Mouse (Mus musculus): ENCODE measurements around the gene Gpr180. TPM values are rescaled to one million over a fixed set of nuclear protein-coding genes. Genes with fewer than 3 reads are reported as not detected.

Gpr180 gene
- polyA plus RNA-seq, 1 experiment from 2014 or later: 29.1 TPM

- Histone ChIP-seq H3K27me3 (peaks cover 22% of the 10 kb centered on the region), H3K27ac (replicated peaks) (no peak overlapping the region), H3K4me1 (peaks cover 18% of the 10 kb centered on the region), H3K4me2 (replicated peaks) (0 out of 2 replicates have a peak overlapping the region, but pooled peaks have one; percentile 24), H3K9me3 (no peaks in the 10 kb centered on the region), H3K36me3 (no peaks in the 10 kb centered on the region), H3K4me3 (no peak overlapping the region), H3K9ac (replicated peaks) (no peak overlapping the region)
- ATAC-seq (replicated peaks): no peak
- 22% methylated on average over 10 of the region's 10 CpGs for WGBS
These were observed 56.2 kb downstream of the Gpr180 start for GRCm38 (mm10) chr14:118193001-118193628.

- H3K9me3 ChIP-seq: no peaks in the 10 kb centered on the region
- WGBS: 16% methylated on average over 10 of the region's 10 CpGs
- H3K4me1 ChIP-seq: peaks cover 18% of the 10 kb centered on the region
- H3K27me3 ChIP-seq: peaks cover 22% of the 10 kb centered on the region
- H3K9ac ChIP-seq (replicated peaks): no peak overlapping the region
- no peaks in the 10 kb centered on the region for H3K36me3 ChIP-seq
- no peak overlapping the region for H3K4me3 ChIP-seq
- peak overlapping the region; percentile 24; the same call in 1 of the 2 replicates for H3K4me2 ChIP-seq (replicated peaks)
- ATAC-seq (replicated peaks): no peak
- no peak overlapping the region for H3K27ac ChIP-seq (replicated peaks)
These were observed 56.7 kb downstream of the Gpr180 start for GRCm38 (mm10) chr14:118193663-118194062.

DNA sequence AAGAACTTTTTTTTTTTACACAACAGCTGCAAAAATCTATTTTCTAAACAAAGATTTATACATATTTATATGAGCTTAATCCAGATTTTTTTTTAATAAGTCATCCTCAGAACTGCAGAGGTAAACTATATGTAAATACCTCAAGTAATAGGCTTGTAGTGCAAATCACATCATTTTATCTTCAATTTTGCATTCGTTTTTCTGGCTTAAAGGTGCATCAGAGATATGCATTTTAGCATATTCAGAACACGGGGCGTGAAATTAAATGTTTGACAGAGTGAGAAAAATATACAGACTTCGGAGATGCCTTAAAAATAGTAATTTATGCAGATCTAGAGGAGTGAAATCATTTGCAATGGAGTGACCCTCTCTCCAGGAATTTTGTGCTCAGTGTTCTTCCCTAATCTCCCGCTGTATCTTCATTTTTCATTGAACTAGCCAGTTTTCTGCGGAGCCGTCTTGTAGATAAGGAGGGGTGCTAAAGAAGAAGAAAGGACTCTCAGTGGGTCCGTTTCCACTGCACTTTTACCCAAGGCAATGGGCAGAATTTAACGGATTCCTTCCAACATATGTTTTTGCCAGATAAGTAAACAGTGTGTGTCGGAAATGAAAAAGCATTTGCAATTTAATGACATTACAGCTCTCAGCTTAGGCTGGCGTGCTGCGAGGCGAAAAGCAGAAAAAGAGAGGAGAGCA is 57.4 kb downstream of the Gpr180 start:
- Histone ChIP-seq H3K4me2 (replicated peaks) (peak overlapping the region; percentile 18), H3K9me3 (no peaks in the 10 kb centered on the region), H3K36me3 (no peaks in the 10 kb centered on the region), H3K27ac (replicated peaks) (no peak overlapping the region), H3K27me3 (peaks cover 22% of the 10 kb centered on the region), H3K4me3 (no peak overlapping the region), H3K4me1 (peaks cover 18% of the 10 kb centered on the region), H3K9ac (replicated peaks) (no peak overlapping the region)
- 45% methylated on average over 13 of the region's 13 CpGs for WGBS
- 0 out of 2 replicates have a peak, but pooled peaks have one; percentile 30 for ATAC-seq (replicated peaks)

DNA sequence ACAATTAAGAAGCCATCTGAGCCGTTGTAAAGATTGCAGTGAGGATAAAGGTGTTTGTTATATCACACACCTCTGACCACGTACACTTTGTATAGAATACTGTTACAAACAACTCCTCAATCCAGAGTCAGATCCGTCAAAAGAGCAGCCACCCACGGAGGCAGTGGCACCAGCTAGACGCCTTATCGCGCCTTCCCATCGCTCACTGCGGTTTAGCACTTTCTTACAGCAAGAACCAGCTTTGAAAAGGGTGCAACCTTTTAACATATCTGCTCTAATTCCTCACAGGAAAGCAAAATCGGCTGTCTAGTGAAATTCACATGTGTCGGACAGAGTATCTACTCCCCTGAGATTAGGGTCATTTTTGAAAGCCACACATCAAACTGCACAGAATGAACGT is 60.1 kb downstream of the Gpr180 start:
- H3K4me2 ChIP-seq (replicated peaks): no peak overlapping the region
- ATAC-seq (replicated peaks): no peak
- H3K27me3 ChIP-seq: peaks cover 22% of the 10 kb centered on the region
- peaks cover 18% of the 10 kb centered on the region for H3K4me1 ChIP-seq
- no peak overlapping the region for H3K27ac ChIP-seq (replicated peaks)
- 67% methylated on average over 12 of the region's 12 CpGs for WGBS
- no peak overlapping the region for H3K9ac ChIP-seq (replicated peaks)
- H3K36me3 ChIP-seq: no peaks in the 10 kb centered on the region
- no peaks in the 10 kb centered on the region for H3K9me3 ChIP-seq
- H3K4me3 ChIP-seq: no peak overlapping the region

- Histone ChIP-seq H3K9ac (replicated peaks) (no peak overlapping the region), H3K27me3 (peaks cover 5% of the 10 kb centered on the region), H3K4me3 (no peak overlapping the region), H3K36me3 (no peaks in the 10 kb centered on the region), H3K4me2 (replicated peaks) (no peak overlapping the region), H3K9me3 (0 out of 2 replicates have a peak, but pooled peaks cover 3% of the 10 kb centered on the region), H3K4me1 (no peaks in the 10 kb centered on the region), H3K27ac (replicated peaks) (no peak overlapping the region)
- WGBS: 94% methylated on average over 3 of the region's 3 CpGs
- ATAC-seq (replicated peaks): no peak
These were observed 63.8 kb downstream of the Gpr180 start for GRCm38 (mm10) chr14:118200731-118201130.

DNA sequence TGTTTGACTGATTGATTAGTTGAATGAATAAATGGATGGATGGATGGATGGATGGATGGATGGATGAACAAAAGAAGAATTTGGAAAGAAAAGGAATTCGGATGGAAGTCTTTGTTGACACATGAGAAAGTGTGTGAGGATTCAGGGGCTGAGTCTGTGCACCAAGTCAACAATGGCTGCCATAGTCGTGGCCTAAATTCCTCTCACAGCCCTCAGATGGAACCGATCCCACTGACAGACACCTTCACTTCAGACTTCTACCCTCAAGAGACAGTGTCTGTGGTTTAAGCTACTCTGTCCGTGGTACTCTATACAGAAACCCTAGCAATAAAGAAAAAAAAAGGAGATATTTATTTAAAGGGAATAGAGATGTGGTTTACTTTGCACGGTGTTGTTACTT is 65.0 kb downstream of the Gpr180 start:
- WGBS: 85% methylated on average over 5 of the region's 5 CpGs
- 0 out of 2 replicates have a peak, but pooled peaks cover 3% of the 10 kb centered on the region for H3K9me3 ChIP-seq
- ATAC-seq (replicated peaks): no peak
- H3K4me1 ChIP-seq: no peaks in the 10 kb centered on the region
- H3K36me3 ChIP-seq: no peaks in the 10 kb centered on the region
- no peak overlapping the region for H3K4me3 ChIP-seq
- H3K27ac ChIP-seq (replicated peaks): no peak overlapping the region
- H3K27me3 ChIP-seq: no peaks in the 10 kb centered on the region
- H3K9ac ChIP-seq (replicated peaks): no peak overlapping the region
- H3K4me2 ChIP-seq (replicated peaks): no peak overlapping the region

GRCm38 (mm10) chr14:118203031-118203430 is 66.1 kb downstream of the Gpr180 start:
- H3K27me3 ChIP-seq: no peaks in the 10 kb centered on the region
- no peak overlapping the region for H3K4me3 ChIP-seq
- H3K9me3 ChIP-seq: 0 out of 2 replicates have a peak, but pooled peaks cover 3% of the 10 kb centered on the region
- no peak overlapping the region for H3K4me2 ChIP-seq (replicated peaks)
- 79% methylated on average over 7 of the region's 7 CpGs for WGBS
- H3K4me1 ChIP-seq: no peaks in the 10 kb centered on the region
- H3K36me3 ChIP-seq: no peaks in the 10 kb centered on the region
- H3K27ac ChIP-seq (replicated peaks): no peak overlapping the region
- no peak overlapping the region for H3K9ac ChIP-seq (replicated peaks)
- ATAC-seq (replicated peaks): no peak

DNA sequence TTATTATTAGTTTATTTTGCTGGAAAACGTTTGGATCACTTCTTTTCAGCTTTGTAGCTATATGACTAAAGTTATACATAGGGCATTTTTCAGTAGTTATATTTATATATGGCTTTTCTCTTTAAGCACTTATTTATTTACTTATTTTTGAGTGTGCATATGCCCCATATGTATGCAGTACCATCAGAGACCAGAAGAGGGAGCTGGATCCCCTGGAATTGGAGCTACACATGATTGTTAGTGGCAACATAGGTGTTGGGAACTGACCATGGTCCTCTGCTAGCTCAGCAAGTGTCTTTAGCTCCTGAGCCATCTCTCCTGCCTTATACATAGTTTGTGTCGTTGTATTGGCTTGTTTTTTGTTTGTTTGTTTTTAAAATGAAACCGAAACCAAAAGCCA is 70.4 kb downstream of the Gpr180 start:
- H3K4me1 ChIP-seq: 0 out of 2 replicates have a peak, but pooled peaks cover 3% of the 10 kb centered on the region
- 88% methylated on average over 3 of the region's 3 CpGs for WGBS
- H3K27ac ChIP-seq (replicated peaks): no peak overlapping the region
- no peaks in the 10 kb centered on the region for H3K36me3 ChIP-seq
- no peak overlapping the region for H3K9ac ChIP-seq (replicated peaks)
- H3K4me3 ChIP-seq: no peak overlapping the region
- H3K4me2 ChIP-seq (replicated peaks): no peak overlapping the region
- no peak for ATAC-seq (replicated peaks)
- H3K9me3 ChIP-seq: 0 out of 2 replicates have a peak, but pooled peaks cover 3% of the 10 kb centered on the region
- H3K27me3 ChIP-seq: peaks cover 7% of the 10 kb centered on the region; the same call in 1 of the 2 replicates

GRCm38 (mm10) chr14:118209642-118210041 is 72.7 kb downstream of the Gpr180 start:
- H3K4me2 ChIP-seq (replicated peaks): no peak overlapping the region
- no peak for ATAC-seq (replicated peaks)
- peaks cover 19% of the 10 kb centered on the region; the same call in 1 of the 2 replicates for H3K27me3 ChIP-seq
- H3K27ac ChIP-seq (replicated peaks): no peak overlapping the region
- 8% methylated on average over 5 of the region's 5 CpGs for WGBS
- no peaks in the 10 kb centered on the region for H3K36me3 ChIP-seq
- H3K4me3 ChIP-seq: no peak overlapping the region
- H3K9ac ChIP-seq (replicated peaks): no peak overlapping the region
- no peaks in the 10 kb centered on the region for H3K9me3 ChIP-seq
- H3K4me1 ChIP-seq: 0 out of 2 replicates have a peak, but pooled peaks cover 7% of the 10 kb centered on the region

DNA sequence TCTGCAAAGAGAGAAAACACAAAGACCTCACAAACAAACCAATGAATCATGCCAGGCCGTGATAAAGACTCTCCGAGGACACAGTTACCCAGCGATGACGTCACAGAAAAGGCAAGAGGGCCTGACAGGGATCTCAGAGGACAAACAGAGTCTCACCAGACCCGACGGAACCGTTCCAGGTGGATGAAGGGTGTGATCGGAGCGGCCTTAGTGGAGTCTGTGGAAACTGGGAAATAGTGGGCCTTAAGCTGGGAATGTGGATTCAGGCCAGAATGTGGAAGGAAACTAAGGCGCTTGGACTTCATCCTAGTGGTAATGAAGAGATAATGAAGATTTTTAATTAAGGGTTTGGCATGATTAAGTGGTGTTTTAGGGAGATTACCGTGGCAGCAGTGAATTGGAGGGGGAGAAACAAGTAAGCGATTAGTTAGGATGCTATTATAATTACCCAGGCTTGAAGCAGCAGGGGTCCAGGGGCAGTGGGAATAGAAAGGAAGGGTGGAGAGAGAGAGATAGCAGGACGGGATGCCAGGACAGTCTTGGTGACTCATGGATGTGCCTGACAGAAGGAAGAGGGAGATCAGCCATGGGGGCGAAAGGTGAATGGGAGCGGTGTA is 75.3 kb downstream of the Gpr180 start:
- no peak overlapping the region for H3K27ac ChIP-seq (replicated peaks)
- H3K4me3 ChIP-seq: no peak overlapping the region
- H3K9ac ChIP-seq (replicated peaks): no peak overlapping the region
- ATAC-seq (replicated peaks): peak; percentile 58; the same call in 1 of the 2 replicates
- no peak overlapping the region for H3K4me2 ChIP-seq (replicated peaks)
- 34% methylated on average over 15 of the region's 15 CpGs for WGBS
- H3K9me3 ChIP-seq: no peaks in the 10 kb centered on the region
- peaks cover 22% of the 10 kb centered on the region; the same call in 1 of the 2 replicates for H3K27me3 ChIP-seq
- H3K36me3 ChIP-seq: no peaks in the 10 kb centered on the region
- 0 out of 2 replicates have a peak, but pooled peaks cover 7% of the 10 kb centered on the region for H3K4me1 ChIP-seq
